Mouse (Mus musculus) T-helper 1 cell (primary cell): Measurements from ENCODE around the gene Hnrnpl.

Experiments used
- in situ Hi-C: fragments of 300-600 bp; cut with MboI, MseI; formaldehyde crosslinking; loops from one replicate; pipeline ENCODE4 v1.15.1; 2025; ENCODE audit warnings: high pct_unique_total_duplicates

Hnrnpl gene

DNA sequence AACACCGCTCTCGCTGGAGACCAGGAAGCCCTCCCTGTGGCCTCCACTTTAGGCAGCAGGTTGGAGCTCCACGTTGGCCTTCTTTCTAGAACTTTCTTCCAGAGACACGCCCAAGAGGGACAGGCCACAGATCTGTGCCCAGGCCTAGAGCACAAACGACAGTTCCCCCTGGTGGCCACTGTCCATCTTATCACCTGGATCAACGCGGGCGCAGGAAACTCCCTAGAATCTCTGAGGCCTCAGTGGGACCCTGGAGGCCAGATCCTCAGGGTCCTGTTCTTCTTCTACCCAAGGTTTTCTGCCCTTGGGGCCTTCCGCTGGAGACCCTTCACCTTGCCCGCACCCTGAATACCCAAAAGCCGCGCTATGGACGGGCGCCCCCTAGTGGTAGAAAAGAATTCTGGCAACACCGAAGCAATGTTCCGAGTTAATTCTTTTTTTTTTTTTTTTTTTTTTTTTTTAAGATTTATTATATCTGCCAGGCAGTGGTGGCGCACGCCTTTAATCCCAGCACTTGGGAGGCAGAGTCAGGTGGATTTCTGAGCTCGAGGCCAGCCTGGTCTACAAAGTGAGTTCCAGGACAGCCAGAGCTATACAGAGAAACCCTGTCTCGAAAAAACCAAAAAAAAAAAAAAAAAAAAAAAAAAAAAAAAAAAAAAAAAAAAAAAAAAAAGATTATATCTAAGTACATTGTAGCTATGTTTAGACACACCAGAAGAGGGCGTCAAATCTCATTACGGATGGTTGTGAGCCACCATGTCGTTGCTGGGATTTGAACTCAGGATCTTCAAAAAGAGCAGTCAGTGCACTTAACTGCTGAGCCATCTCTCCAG lies 59.4 kb downstream of the Hnrnpl start:
- in situ Hi-C loops, result loop anchor here (5.0 to 10.0 kb wide), 2 partner anchors 45 to 73 kb away; no protein-coding TSS in a partner anchor

DNA sequence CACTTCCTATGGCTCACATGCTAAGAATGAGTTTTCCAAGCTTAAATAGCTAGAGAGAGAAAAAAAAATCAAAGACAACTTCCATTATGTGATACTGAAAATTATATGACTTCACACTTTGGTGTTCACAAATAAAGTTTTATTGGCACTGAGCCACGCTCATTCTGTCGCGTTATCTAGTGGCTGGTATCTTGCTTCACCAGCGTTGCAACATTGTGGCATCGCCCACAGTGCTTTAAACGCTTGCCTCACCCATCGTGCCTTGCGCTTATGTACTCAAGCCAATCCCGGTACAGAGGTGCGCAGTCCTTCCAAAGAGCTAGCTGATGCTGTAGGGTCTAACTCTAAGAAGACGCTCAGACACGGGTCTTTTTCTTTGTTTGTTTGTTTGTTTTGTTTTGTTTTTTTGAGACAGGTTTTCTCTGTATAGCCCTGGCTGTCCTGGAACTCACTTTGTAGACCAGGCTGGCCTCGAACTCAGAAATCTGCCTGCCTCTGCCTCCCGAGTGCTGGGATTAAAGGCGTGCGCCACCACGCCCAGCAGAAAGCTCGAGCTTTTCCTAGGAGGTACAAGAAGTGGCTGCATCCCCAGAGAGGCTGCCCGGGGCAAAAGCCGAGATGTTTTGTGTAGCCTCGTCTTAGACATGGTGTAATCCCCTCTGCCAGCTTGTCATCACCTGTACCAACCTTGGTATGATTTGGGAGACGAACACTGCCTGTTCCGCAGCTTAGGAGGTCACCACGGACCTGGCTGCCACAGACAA lies 62.7 kb downstream of the Hnrnpl start:
- in situ Hi-C loops, result no loop called here
